Mouse (Mus musculus) C3H10T1/2 (cell line): ENCODE measurements around the gene Cd96. TPM values are rescaled to one million over a fixed set of nuclear protein-coding genes. Genes with fewer than 3 reads are reported as not detected.

ENCODE experiments used
- polyA plus RNA-seq, 2 experiments: library from polyadenylated mRNA; unstranded; fragments of >200 nt; fragmentation: generic; extraction: Trizol; gene quantifications; one replicate each; pipeline ENCODE4 v1.2.1; 2012; ENCODE audit warnings: missing spikeins in 2 of 2

Gene Cd96
- under 1 TPM in 1 of 2 experiments, not detected in 1; 0.22 TPM for polyA plus RNA-seq

DNA sequence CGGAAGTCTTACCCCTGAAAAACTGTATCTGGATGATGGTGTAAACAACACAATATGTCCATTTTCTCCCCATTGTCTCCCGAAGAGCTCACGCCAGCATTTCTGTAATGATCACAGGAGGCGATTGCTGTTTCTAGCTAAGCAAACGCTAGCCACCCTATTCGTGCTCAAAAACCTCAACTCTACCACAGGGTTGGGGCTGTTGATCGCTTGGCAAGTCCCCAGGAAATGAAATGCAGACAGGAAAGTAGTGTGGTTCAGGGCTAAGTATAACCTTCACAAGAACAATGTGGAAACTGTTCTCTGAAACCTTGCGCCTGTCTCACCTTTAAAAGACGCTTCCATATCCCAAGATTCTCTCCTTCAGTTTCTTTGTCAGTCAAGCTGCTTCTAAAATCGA lies at the start of gene Cd96:
Gene Cd96, minus strand, starts transcription at position 232 of the 400 bp plus-strand sequence.

DNA sequence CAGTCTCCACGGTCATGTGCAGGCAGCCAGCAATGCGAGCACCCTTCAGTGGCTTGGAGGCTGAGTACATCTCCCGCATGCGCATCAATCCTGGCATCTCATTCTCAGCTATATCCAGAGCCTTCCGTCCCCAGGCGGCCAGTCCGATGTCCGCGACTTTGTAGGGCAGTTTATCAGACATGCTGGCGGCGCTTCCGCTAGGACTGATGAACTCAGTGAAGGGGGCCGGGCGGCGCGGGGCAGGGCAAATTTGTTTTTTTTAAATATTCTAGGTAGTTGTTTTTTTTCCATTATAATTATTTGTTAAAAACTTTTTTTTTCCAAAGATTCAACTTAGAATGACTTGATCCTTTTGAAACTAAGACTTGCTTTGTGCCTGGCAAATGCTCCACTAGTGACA lies 34.8 kb upstream of the Cd96 start, which contains the start of gene Gm4737:
Gene Gm4737, minus strand, starts transcription at position 246 of the 400 bp plus-strand sequence.

GRCm38 (mm10) chr16:46010153-46010905 lies 109.7 kb downstream of the Cd96 start, which contains the start of gene Plcxd2:
Plcxd2 (minus strand) TSS chr16:46010218.

Other genes starting within 250 kb of the Cd96 start
- 10 to 100 TPM in 1 of 2 experiments, under 1 TPM in 1; 0.70 to 13.9 TPM for gene Phldb2, start 166.7 kb downstream of the Cd96 start, polyA plus RNA-seq
- gene Plcxd2, start 110.0 kb downstream of the Cd96 start, polyA plus RNA-seq: under 1 TPM; 0.02 to 0.51 TPM
- gene Gm4737, start 34.8 kb upstream of the Cd96 start, polyA plus RNA-seq: 100 to 1,000 TPM; 117 to 273 TPM